Mouse (Mus musculus): ENCODE data around the gene Csnk1g1.

Gene Csnk1g1

DNA sequence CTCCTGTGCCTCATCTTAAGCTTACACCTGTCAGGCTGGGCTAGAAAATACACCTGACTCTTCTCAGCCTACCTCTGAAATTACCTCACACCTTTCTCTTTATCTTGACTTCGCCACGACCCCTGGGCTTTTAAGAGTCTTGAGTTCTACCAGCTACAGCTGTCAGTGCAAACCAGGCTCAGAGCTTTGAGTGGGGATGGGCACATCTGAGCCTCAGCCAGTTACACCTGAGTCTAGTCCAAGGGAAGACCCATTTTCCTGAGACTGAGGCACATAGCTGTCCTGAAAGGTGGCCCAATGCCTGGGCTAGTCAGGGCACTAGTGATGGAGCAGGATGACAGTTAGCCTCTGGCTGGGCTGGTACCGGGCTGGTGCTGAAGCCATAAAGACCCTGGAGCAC, 158.1 kb downstream of the Csnk1g1 start:
- ATAC-seq (ENCODE audit: insufficient number of reproducible peaks, low FRiP score, low TSS enrichment) = no peak

GRCm38 (mm10) chr9:66067542-66067941, 158.8 kb downstream of the Csnk1g1 start:
- ATAC-seq (ENCODE audit: insufficient number of reproducible peaks, low FRiP score, low TSS enrichment) = no peak

- ATAC-seq (ENCODE audit: insufficient number of reproducible peaks, low FRiP score, low TSS enrichment) = no peak
These were observed 159.3 kb downstream of the Csnk1g1 start for GRCm38 (mm10) chr9:66068056-66068455.

DNA sequence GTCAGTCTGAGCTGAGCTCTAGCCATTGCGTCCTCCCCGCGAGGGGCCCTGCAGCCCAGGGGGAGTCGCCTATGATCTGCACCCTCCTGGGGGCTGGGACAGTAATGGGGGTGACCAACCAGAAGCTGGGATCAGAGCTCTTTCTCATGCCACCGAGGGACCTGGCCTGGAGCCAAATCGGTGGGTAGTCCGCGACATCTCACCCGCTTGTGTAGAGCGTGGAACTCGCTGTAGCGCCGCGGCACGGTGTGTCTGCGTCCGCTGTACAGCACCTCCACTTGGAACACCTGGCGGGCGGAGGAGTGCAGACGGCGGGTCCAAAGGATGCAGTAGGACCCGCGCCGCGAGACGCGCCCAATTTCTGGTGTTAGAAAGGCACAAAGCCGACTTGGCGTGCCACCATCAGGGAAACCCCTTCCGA, 160.3 kb downstream of the Csnk1g1 start:
- ATAC-seq (ENCODE audit: insufficient number of reproducible peaks, low FRiP score, low TSS enrichment) = no peak

GRCm38 (mm10) chr9:66069583-66069982, 160.9 kb downstream of the Csnk1g1 start, which contains the start of gene Snx22:
Gene Snx22, minus strand, starts transcription at chr9:66069719.
- peak; percentile 90 for ATAC-seq (ENCODE audit: insufficient number of reproducible peaks, low FRiP score, low TSS enrichment)

DNA sequence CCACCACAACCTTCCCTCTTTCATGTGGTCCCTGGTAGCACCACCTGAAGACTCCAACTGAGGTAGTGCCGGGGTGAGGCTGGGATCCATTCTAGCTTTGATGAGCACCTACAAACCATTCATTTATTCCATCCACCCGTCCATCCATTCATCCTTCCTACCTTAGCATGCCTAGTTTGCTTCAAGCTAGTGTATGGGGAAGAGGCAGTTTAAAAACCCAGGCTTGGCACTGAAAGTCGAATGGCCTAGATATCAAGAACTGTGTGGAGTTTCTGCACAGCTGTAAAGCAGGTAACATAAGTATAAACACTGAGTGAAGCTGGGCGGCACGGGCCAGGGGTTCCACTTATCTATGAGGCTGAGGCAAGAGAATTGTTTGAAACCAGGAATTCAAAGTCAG, 161.4 kb downstream of the Csnk1g1 start:
- ATAC-seq (ENCODE audit: insufficient number of reproducible peaks, low FRiP score, low TSS enrichment) = no peak

- no peak for ATAC-seq (ENCODE audit: insufficient number of reproducible peaks, low FRiP score, low TSS enrichment)
These were observed 164.0 kb downstream of the Csnk1g1 start for GRCm38 (mm10) chr9:66072754-66073153.

DNA sequence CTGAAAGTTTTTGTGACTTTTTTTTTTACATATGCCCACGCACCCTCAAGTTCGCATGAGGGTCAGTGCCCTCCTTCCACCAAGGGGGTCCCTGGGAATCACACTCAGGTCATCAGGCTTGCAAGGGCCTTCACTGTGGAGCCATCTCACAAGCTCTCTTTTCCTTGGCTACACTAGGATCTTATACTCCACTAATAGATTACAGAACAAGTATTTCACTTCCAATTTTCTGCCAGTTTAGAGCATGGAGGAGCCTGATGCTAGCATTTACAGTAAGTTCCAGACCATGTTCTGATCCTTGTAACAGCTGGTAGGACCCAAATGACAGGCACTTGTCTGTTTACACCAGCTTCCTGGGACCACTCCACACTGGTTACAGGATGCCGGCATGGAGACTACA, 169.3 kb downstream of the Csnk1g1 start:
- no peak for ATAC-seq (ENCODE audit: insufficient number of reproducible peaks, low FRiP score, low TSS enrichment)

- ATAC-seq (ENCODE audit: insufficient number of reproducible peaks, low FRiP score, low TSS enrichment) = no peak
These were observed 169.8 kb downstream of the Csnk1g1 start for GRCm38 (mm10) chr9:66078493-66078892.

DNA sequence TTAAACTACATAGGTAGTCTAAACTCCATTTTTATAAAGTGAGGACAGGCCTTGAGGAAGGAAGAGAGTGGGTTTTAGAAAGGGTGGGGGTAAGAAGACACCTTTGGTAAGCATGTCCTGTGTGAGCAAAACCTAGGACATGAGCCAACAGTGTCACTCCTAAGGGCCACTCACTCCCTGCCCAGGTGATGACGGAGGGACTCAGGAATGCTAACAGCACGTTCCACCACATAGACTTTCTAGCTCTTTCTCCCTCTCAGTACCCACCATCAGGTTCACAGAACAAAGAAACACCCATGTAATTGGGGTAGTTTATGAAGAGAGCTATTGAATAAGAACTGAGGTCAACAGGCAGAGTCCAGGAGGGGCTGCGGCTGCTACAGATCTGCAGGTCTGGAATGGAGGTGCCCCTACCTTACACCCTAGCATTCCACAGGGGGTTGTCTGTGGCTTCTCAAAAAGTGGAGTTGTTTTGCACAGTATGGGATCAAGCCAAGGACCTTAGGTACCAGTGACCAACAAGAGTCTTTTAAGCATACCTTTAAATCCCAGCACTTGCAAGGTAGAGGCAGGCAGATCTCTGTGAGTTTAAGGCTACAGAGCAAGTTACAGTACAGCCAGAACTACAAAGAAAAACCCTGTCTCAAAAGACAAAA, 172.2 kb downstream of the Csnk1g1 start:
- ATAC-seq (ENCODE audit: insufficient number of reproducible peaks, low FRiP score, low TSS enrichment) = no peak

GRCm38 (mm10) chr9:66081999-66082398, 173.3 kb downstream of the Csnk1g1 start:
- no peak for ATAC-seq (ENCODE audit: insufficient number of reproducible peaks, low FRiP score, low TSS enrichment)

DNA sequence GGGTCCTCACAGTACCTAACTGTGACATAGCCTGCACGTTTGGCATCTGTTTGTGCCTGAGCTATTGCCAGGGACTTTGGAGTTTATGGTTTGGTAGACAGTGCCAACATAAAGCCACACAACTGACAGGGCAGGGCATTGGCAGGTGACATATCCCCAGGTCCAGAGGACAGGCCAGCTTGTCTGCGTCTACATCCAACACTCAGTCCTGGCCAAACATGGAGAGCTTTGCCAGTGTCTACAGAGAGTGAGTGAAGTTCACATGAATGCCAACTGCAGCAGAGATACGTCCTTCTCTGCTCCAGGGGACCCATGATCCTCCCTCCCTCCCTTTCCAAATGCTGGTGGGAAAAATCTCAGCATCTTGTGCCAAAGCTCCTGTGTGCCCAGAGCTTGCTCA, 175.4 kb downstream of the Csnk1g1 start:
- no peak for ATAC-seq (ENCODE audit: insufficient number of reproducible peaks, low FRiP score, low TSS enrichment)

- ATAC-seq (ENCODE audit: insufficient number of reproducible peaks, low FRiP score, low TSS enrichment) = no peak
These were observed 178.3 kb downstream of the Csnk1g1 start for GRCm38 (mm10) chr9:66087062-66087461.

DNA sequence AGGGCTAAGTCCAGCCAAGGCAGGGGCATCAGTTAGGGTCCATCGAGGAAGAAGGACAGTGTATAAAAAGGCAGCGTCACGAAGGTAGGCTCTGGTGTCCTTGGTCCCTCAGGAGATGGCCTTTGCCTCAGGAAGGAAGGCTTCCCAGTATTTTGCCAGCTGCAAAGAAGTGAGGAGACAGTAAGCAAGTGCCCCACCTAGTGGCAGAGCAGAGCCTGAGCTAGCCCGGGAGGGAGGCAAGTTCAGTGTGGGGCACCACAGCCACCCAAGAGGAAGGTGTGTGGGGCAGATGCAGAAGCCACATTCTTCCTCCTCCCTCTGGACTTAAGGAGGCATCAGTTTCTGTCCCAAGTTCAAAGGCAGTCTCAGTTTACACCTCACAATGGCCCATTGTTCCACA, 179.7 kb downstream of the Csnk1g1 start:
- ATAC-seq (ENCODE audit: insufficient number of reproducible peaks, low FRiP score, low TSS enrichment) = no peak

- ATAC-seq (ENCODE audit: insufficient number of reproducible peaks, low FRiP score, low TSS enrichment) = no peak
These were observed 182.0 kb downstream of the Csnk1g1 start for GRCm38 (mm10) chr9:66090593-66091244.

GRCm38 (mm10) chr9:66091327-66092231, 182.9 kb downstream of the Csnk1g1 start:
- no peak for ATAC-seq (ENCODE audit: insufficient number of reproducible peaks, low FRiP score, low TSS enrichment)

DNA sequence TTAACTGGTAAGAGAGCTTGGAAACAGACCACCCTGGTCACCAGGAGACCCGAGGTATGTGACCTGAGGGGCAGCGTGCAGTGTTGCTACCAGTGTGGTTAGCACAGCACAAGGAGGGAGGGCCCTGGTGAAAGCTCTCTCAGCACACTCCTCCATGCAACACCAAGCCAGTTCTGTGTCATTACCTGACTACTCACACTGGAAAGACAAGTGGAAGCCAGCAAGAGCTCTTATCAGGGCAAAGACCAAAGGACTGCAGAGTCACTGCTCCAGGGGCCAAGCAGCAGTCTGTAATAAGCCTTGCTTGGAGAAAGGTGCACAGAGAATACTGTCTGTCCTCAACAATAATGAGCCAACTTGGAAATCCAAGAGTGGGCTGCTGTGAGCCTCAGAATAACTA, 183.9 kb downstream of the Csnk1g1 start:
- ATAC-seq (ENCODE audit: insufficient number of reproducible peaks, low FRiP score, low TSS enrichment) = no peak

Data from cerebellum, adult (tissue).